Mouse (Mus musculus): ENCODE data around the gene 5730596B20Rik. TPM values are rescaled to one million over a fixed set of nuclear protein-coding genes. Genes with fewer than 3 reads are reported as not detected.
A peak's percentile ranks its signal among the peaks of the same experiment; 100 is the strongest.

The 5730596B20Rik gene
- polyA plus RNA-seq, 1 experiment from 2014 or later: not detected

GRCm38 (mm10) chr6:52170898-52171223 lies 6.4 kb upstream of the 5730596B20Rik start:
- no peaks in the 10 kb centered on the region for H3K9me3 ChIP-seq (ENCODE audit: control insufficient read depth, low read length)
- H3K27ac ChIP-seq (ENCODE audit: low read depth, low read length): no peak overlapping the region
- WGBS: 2% methylated on average over 5 of the region's 5 CpGs
- H3K4me3 ChIP-seq (ENCODE audit: low read depth, low read length): no peak overlapping the region
- no peaks in the 10 kb centered on the region for H3K36me3 ChIP-seq (ENCODE audit: control insufficient read depth, insufficient read depth, low read length)
- DNase-seq (ENCODE audit: low spot score): no peak
- peaks cover 96% of the 10 kb centered on the region for H3K27me3 ChIP-seq (ENCODE audit: control insufficient read depth, insufficient read depth, low read length)
- H3K4me1 ChIP-seq (replicated peaks; ENCODE audit: control insufficient read depth, insufficient read depth, low read length): 0 out of 2 replicates have a peak, but pooled peaks cover 3% of the 10 kb centered on the region
- H3K9ac ChIP-seq (ENCODE audit: low read length): no peak overlapping the region
- no peak for ATAC-seq (replicated peaks; ENCODE audit: low FRiP score)
- H3K4me2 ChIP-seq (ENCODE audit: low read depth, low read length, severe bottlenecking): no peak overlapping the region

GRCm38 (mm10) chr6:52171331-52171730 lies 6.0 kb upstream of the 5730596B20Rik start:
- 1% methylated on average over 4 of the region's 4 CpGs for WGBS
- no peak overlapping the region for H3K9ac ChIP-seq (ENCODE audit: low read length)
- H3K27ac ChIP-seq (ENCODE audit: low read depth, low read length): no peak overlapping the region

GRCm38 (mm10) chr6:52171938-52172337 lies 5.4 kb upstream of the 5730596B20Rik start:
- WGBS: 3% methylated on average over 7 of the region's 7 CpGs
- Histone ChIP-seq H3K36me3 (ENCODE audit: control insufficient read depth, insufficient read depth, low read length) (no peaks in the 10 kb centered on the region), H3K4me1 (replicated peaks; ENCODE audit: control insufficient read depth, insufficient read depth, low read length) (0 out of 2 replicates have a peak, but pooled peaks cover 3% of the 10 kb centered on the region), H3K27me3 (ENCODE audit: control insufficient read depth, insufficient read depth, low read length) (peaks cover 96% of the 10 kb centered on the region), H3K9ac (ENCODE audit: low read length) (no peak overlapping the region), H3K9me3 (ENCODE audit: control insufficient read depth, low read length) (no peaks in the 10 kb centered on the region), H3K4me3 (ENCODE audit: low read depth, low read length) (no peak overlapping the region), H3K27ac (ENCODE audit: low read depth, low read length) (no peak overlapping the region), H3K4me2 (ENCODE audit: low read depth, low read length, severe bottlenecking) (no peak overlapping the region)
- DNase-seq (ENCODE audit: low spot score): peak; percentile 48
- ATAC-seq (replicated peaks; ENCODE audit: low FRiP score): no peak

More at GRCm38 (mm10) chr6:52171331-52171730, 6.0 kb upstream of the 5730596B20Rik start:
- Histone ChIP-seq H3K4me1 (replicated peaks; ENCODE audit: control insufficient read depth, insufficient read depth, low read length) (0 out of 2 replicates have a peak, but pooled peaks cover 3% of the 10 kb centered on the region), H3K4me2 (ENCODE audit: low read depth, low read length, severe bottlenecking) (no peak overlapping the region), H3K4me3 (ENCODE audit: low read depth, low read length) (no peak overlapping the region), H3K27me3 (ENCODE audit: control insufficient read depth, insufficient read depth, low read length) (peaks cover 96% of the 10 kb centered on the region), H3K36me3 (ENCODE audit: control insufficient read depth, insufficient read depth, low read length) (no peaks in the 10 kb centered on the region), H3K9me3 (ENCODE audit: control insufficient read depth, low read length) (no peaks in the 10 kb centered on the region)
- ATAC-seq (replicated peaks; ENCODE audit: low FRiP score) (no peak), DNase-seq (ENCODE audit: low spot score) (peak; percentile 52)

GRCm38 (mm10) chr6:52172501-52172900 lies 4.8 kb upstream of the 5730596B20Rik start:
- no peak overlapping the region for H3K9ac ChIP-seq (ENCODE audit: low read length)
- H3K36me3 ChIP-seq (ENCODE audit: control insufficient read depth, insufficient read depth, low read length): no peaks in the 10 kb centered on the region
- DNase-seq (ENCODE audit: low spot score): peak; percentile 88
- 0 out of 2 replicates have a peak, but pooled peaks cover 3% of the 10 kb centered on the region for H3K4me1 ChIP-seq (replicated peaks; ENCODE audit: control insufficient read depth, insufficient read depth, low read length)
- peak overlapping the region; percentile 37; the same call in 1 of the 2 replicates for H3K4me2 ChIP-seq (ENCODE audit: low read depth, low read length, severe bottlenecking)
- H3K9me3 ChIP-seq (ENCODE audit: control insufficient read depth, low read length): no peaks in the 10 kb centered on the region
- WGBS: under 1% methylated on average over 35 of the region's 35 CpGs
- ATAC-seq (replicated peaks; ENCODE audit: low FRiP score): 0 out of 2 replicates have a peak, but pooled peaks have one; percentile 63
- peaks cover 96% of the 10 kb centered on the region for H3K27me3 ChIP-seq (ENCODE audit: control insufficient read depth, insufficient read depth, low read length)
- H3K27ac ChIP-seq (ENCODE audit: low read depth, low read length): no peak overlapping the region
- peak overlapping the region; percentile 15; the same call in 1 of the 2 replicates for H3K4me3 ChIP-seq (ENCODE audit: low read depth, low read length)

- WGBS: 4% methylated on average over 4 of the region's 4 CpGs
- Histone ChIP-seq H3K4me3 (ENCODE audit: low read depth, low read length) (no peak overlapping the region), H3K9ac (ENCODE audit: low read length) (no peak overlapping the region), H3K4me2 (ENCODE audit: low read depth, low read length, severe bottlenecking) (no peak overlapping the region), H3K27me3 (ENCODE audit: control insufficient read depth, insufficient read depth, low read length) (peaks cover 96% of the 10 kb centered on the region), H3K4me1 (replicated peaks; ENCODE audit: control insufficient read depth, insufficient read depth, low read length) (0 out of 2 replicates have a peak, but pooled peaks cover 3% of the 10 kb centered on the region), H3K9me3 (ENCODE audit: control insufficient read depth, low read length) (no peaks in the 10 kb centered on the region), H3K36me3 (ENCODE audit: control insufficient read depth, insufficient read depth, low read length) (no peaks in the 10 kb centered on the region), H3K27ac (ENCODE audit: low read depth, low read length) (no peak overlapping the region)
- DNase-seq (ENCODE audit: low spot score): no peak
- no peak for ATAC-seq (replicated peaks; ENCODE audit: low FRiP score)
Observed at GRCm38 (mm10) chr6:52173648-52174047, 3.6 kb upstream of the 5730596B20Rik start.

- under 1% methylated on average over 41 of the region's 41 CpGs for WGBS
- DNase-seq (ENCODE audit: low spot score): no peak
- Histone ChIP-seq H3K36me3 (ENCODE audit: control insufficient read depth, insufficient read depth, low read length) (no peaks in the 10 kb centered on the region), H3K27me3 (ENCODE audit: control insufficient read depth, insufficient read depth, low read length) (peaks cover 98% of the 10 kb centered on the region), H3K4me2 (ENCODE audit: low read depth, low read length, severe bottlenecking) (no peak overlapping the region), H3K4me3 (ENCODE audit: low read depth, low read length) (no peak overlapping the region), H3K27ac (ENCODE audit: low read depth, low read length) (no peak overlapping the region), H3K4me1 (replicated peaks; ENCODE audit: control insufficient read depth, insufficient read depth, low read length) (0 out of 2 replicates have a peak, but pooled peaks cover 3% of the 10 kb centered on the region), H3K9me3 (ENCODE audit: control insufficient read depth, low read length) (no peaks in the 10 kb centered on the region), H3K9ac (ENCODE audit: low read length) (no peak overlapping the region)
- ATAC-seq (replicated peaks; ENCODE audit: low FRiP score): no peak
Observed at GRCm38 (mm10) chr6:52174968-52175751, 2.1 kb upstream of the 5730596B20Rik start.

- H3K27ac ChIP-seq (ENCODE audit: low read depth, low read length): no peak overlapping the region
- no peak overlapping the region for H3K9ac ChIP-seq (ENCODE audit: low read length)
- no peaks in the 10 kb centered on the region for H3K36me3 ChIP-seq (ENCODE audit: control insufficient read depth, insufficient read depth, low read length)
- DNase-seq (ENCODE audit: low spot score): peak; percentile 60
- 0 out of 2 replicates have a peak, but pooled peaks cover 3% of the 10 kb centered on the region for H3K4me1 ChIP-seq (replicated peaks; ENCODE audit: control insufficient read depth, insufficient read depth, low read length)
- peaks cover 98% of the 10 kb centered on the region for H3K27me3 ChIP-seq (ENCODE audit: control insufficient read depth, insufficient read depth, low read length)
- no peak overlapping the region for H3K4me3 ChIP-seq (ENCODE audit: low read depth, low read length)
- WGBS: 0% methylated on average over 14 of the region's 35 CpGs
- H3K9me3 ChIP-seq (ENCODE audit: control insufficient read depth, low read length): no peaks in the 10 kb centered on the region
- H3K4me2 ChIP-seq (ENCODE audit: low read depth, low read length, severe bottlenecking): no peak overlapping the region
- no peak for ATAC-seq (replicated peaks; ENCODE audit: low FRiP score)
Observed at GRCm38 (mm10) chr6:52175864-52176263, 1.4 kb upstream of the 5730596B20Rik start.

- no peak for DNase-seq (ENCODE audit: low spot score)
- Histone ChIP-seq H3K36me3 (ENCODE audit: control insufficient read depth, insufficient read depth, low read length) (no peaks in the 10 kb centered on the region), H3K9me3 (ENCODE audit: control insufficient read depth, low read length) (no peaks in the 10 kb centered on the region), H3K27ac (ENCODE audit: low read depth, low read length) (no peak overlapping the region), H3K4me3 (ENCODE audit: low read depth, low read length) (no peak overlapping the region), H3K4me2 (ENCODE audit: low read depth, low read length, severe bottlenecking) (no peak overlapping the region), H3K9ac (ENCODE audit: low read length) (no peak overlapping the region), H3K27me3 (ENCODE audit: control insufficient read depth, insufficient read depth, low read length) (peaks cover 98% of the 10 kb centered on the region), H3K4me1 (replicated peaks; ENCODE audit: control insufficient read depth, insufficient read depth, low read length) (0 out of 2 replicates have a peak, but pooled peaks cover 3% of the 10 kb centered on the region)
- WGBS: 2% methylated on average over 6 of the region's 6 CpGs
- ATAC-seq (replicated peaks; ENCODE audit: low FRiP score): no peak
Observed at GRCm38 (mm10) chr6:52176391-52176790, 907 bp upstream of the 5730596B20Rik start.
